Mouse (Mus musculus) cerebellum, adult 8-10 months (tissue): ENCODE results near the gene Lingo3.

Experiments used
- DNase-seq: peaks from one replicate; pipeline ENCODE4 v3.0.0; 2022

The Lingo3 gene

DNA sequence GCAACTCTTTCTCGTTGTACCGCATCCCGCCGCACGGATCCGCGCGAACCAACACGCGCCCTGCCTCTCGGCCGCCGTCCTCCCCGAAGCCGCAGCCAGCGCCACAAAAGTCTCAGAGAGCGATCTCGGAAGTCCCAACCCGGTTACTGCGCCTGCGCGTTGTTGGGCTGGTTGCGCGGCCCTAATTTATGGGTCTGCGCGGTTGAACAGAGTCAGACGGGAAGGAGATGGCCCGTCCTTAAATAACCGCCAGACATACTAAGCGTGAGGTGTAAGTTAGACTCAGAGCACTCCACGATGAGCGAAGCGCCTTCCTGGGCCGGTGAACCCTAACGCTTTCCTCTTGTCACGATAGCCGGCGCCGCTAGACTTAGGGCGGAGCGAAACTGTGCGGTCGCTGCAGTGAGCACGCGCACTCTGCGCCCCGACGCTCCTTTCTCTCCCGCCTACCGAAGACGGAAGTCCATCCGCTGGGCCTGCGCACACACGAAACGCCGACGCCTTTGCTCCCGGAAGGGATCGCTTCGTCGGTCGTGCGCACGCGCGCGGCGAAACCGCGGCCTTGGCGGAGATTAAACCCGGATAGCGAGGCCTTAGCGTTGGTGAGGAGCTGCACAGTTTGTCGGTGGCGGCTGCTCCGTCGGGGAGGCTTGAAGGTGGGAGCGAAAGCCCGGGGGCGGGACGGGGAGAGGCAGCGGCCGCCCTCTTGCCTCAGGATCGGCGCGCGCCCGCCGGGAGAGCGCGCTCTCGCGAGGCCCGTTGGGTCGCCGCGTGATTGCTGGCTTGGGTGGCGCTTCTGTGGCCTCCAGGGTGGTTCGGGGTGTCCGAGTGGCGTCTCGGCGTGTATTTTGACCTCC is 45.5 kb downstream of the Lingo3 start, which contains the start of the genes Sf3a2 and Plekhj1:
Gene Sf3a2 (plus strand): TSS at position 49 of the 857 bp plus-strand sequence.
Gene Plekhj1 (minus strand): TSS at position 477 of the 857 bp plus-strand sequence.
- DNase-seq = peak; percentile 97

DNA sequence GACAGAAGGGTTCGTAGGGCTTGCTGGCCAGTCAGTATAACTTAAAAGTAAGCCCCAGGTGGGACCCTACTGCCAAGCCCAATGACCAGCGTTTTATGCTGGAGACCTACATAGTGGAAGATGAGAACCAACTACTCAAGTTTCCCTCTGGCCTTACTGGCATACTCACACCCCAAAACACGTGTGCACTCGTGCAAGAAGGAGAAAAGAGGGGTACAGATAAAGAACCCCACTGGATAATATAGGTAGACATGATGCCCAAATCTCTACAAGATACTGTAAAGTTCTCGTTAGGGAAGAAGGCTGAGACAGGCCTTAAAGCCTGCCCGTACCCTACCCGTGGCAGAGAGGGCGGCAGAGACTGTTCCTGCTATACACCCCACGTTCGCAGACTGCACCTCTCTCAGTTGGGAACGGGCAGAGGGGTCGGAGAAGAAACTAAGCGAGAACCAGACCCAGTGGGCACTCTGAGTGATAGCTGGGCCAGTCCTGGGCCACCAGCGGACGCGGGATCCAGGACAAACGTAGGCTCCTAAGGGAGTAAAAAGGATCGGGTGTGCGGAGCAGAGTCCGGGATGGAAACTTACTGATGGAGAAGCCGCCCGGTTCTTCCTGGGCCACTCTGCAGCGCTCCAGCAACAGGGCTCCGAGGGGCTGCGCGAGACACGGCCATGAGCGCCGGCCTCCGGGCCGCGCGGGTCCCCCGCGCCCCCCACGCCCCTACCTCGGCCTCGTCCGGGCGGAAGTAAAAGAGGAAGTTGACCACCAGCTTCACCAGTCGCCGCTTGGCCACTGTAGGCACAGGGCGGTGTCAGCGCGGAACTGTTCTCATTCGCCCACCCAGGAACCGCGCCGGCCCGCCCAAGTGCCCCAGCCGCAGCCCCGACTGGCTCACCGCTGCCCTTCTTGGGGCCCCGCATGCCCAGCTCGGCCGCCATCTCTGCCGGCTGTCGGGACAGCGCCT is 46.4 kb downstream of the Lingo3 start:
- DNase-seq = no peak

DNA sequence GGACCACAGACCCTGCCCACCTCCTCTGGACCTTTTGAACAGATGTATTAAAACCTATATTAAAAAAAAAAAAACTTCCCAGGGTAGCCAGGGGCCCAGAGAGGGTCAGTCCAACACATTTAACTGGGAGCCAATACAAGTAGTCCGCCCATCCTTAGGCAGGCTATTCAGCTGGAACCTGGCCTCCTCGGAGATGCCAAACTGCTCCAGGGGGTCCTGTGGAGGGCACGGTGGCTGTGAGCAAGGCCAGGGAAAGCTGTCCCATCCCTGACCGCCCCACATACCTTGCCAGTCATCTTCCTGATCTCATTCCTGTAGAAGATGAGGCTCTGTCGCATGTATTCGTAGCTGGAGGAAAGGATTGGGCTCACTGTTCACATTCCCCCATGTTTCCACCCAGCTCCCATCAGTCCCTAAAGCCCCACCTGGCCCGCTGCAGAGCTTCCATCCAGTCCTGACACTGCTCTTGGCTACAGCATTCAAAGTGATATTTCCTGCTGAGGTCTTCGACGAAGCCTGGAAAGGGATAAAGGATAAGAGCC is 47.5 kb downstream of the Lingo3 start:
- no peak for DNase-seq

DNA sequence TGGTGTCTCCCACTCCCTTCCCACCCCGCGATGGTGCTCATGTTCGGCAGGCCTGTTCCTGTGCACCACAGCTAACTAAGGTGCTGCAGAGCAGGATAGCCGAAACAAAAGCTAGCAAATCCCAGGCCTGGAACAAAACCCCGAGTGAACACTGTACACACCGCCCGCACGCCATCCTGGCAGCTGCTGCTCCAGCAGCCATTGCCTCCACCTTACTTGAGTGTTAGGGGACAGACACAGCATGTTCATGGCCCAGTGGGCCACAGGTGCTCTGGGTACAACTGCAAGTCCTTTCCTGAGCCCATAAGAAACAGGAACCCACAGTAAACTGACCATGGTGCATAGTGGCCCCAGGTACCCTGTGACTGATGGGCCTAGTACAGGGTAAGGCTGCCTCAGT is 49.1 kb downstream of the Lingo3 start:
- no peak for DNase-seq

DNA sequence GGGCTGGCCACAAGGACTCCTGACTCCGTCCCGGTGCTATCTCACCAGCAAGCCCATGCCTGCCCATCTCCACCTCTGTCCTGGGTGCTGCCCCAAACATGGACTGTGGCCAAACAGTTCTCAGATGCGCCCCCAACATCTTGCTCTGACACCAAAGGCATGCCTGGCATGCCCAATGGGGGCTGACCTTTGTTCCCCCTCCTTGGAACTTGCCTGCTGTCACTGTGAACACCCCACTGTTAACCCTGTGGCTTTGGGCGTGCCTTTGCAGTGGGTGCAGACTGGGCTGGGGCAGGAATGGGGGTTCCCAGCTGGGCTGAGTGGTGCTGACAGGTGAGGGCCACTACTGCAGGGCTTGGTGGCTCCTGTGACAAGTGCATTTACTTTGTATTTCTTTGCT is 50.0 kb downstream of the Lingo3 start:
- DNase-seq = no peak

DNA sequence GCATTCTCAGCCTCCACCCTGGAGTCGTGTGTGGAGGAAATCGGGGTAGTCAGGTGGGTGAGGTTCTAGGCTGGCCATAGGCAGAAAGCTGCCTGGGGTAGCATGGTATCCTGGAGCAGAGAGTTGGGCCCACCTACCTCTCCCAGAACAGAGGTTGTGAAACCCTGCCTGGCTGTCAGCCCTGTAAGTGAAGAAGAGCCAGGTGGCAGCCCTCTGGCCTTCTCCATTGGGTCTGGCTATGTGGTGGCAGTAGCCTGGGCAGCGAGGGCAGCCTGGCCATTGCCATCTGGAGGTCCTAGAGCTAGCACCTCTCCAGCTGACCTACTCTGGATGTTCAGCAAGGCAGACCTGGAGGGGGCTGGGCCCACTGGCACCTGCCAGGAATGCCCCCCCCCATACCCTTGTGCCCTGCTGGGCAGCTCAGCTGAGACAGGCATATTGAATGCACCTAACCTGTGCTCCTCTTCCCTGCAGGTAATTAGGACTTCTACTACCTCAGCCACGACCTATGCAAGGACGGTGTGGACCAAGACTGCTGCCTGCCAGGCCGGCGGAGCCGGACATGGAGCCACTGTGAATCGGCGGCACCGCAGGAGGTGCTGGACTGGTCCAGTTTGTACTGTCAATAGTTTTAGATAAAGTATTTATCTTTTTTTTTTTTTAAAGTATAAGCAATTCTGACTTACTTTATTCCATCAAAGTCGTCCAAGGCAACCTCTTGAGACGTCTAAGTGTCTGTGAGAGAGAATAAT is 50.6 kb downstream of the Lingo3 start:
- DNase-seq = peak; percentile 69

DNA sequence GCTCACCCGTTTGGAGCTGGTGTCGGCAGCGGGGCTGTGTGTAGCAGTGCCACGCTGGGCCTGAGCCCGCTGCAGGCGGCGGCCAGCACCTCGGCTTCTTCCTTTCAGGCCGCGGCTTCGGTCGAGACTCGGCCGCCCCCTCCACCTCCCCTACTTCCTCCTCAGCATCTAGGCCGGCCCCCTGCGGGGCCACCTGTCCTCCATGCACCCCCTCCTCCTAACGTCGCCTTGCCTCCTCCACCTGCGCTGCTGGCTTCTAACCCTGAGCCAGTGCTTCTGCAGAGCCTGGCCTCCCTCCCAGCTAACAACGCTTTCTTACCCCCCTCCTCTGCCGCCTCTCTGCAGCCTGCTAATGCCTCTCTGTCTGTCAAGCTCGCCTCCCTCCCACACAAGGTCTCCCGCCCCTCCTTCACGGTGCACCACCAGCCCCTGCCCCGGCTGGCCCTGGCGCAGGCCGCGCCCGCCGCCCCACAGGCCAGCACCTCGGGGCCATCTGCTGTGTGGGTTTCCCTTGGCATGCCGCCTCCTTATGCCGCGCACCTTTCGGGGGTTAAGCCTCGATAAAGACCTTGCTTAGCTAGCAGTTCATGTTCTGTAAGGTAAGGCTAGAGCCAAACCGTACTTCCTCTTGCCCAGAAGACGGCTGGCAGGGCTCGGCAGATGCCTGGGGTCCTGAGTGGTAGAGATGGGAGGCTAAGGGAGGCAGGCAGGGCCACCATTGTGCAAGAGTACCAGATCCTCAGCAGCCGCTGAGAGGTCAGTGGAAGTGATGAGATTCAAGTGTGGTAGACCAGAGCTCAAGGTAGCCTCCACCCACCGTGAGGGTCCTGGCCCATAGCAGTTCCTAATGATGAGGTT is 51.4 kb downstream of the Lingo3 start:
- peak; percentile 75 for DNase-seq

DNA sequence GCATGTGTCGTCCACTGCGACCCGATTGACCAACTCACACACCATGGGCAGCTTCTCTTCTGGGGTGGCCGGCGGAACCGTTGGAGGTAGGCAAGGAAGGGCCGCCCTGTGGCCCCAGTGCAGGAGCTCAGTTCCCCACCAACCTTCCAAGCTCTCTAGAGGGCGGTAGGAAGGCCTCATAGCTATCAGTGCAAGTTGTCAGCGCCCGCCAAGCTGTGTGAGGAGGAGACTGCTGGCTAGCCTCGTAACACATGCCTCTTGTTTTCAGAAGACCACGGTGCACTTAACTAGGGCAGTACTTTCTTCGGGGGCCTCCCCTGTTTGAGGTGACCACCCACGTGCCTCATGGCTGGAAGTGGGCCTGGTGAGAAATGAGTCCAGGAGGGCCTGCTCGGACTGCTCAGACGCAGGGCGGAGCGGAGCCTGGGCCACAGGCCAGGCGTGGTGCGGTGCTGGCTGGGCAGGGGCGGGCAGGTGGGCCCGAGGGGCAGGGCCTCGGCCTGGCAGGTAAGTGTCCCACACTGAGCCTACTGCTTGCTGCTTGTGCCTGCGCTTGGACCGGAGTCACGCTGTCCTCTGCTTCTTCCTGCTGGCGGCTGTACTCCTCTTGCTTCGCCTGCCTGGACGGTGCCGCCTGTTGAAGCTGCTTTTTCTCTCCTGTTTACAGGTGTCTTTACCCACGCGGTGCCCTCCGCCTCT is 52.2 kb downstream of the Lingo3 start:
- DNase-seq = peak; percentile 60

DNA sequence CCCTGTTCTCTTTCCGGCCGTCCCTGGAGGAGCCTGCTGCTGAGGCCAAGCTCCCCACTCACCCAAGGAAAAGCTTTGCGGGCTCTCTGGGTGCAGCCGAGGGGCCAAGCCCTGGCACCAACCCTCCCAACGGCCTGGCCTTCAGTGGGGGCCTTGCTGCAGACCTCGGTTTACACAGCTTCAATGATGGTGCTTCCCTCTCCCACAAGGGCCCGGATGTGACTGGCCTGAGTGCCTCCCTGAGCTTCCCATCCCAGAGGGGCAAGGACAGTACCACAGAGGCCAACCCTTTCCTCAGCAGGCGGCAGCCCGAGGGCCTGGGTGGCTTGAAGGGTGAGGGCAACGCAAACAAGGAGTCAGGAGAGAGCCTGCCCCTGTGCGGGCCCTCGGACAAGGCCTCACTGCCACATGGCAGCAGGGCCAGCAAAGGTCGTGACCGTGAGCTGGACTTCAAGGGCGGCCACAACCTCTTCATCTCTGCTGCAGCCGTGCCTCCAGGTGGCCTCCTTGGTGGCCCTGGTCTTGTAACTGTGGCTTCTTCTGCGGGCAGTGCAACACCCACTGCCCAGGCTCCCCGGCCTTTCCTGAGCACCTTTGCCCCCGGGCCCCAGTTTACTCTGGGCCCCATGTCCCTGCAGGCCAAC is 53.0 kb downstream of the Lingo3 start:
- DNase-seq = no peak

DNA sequence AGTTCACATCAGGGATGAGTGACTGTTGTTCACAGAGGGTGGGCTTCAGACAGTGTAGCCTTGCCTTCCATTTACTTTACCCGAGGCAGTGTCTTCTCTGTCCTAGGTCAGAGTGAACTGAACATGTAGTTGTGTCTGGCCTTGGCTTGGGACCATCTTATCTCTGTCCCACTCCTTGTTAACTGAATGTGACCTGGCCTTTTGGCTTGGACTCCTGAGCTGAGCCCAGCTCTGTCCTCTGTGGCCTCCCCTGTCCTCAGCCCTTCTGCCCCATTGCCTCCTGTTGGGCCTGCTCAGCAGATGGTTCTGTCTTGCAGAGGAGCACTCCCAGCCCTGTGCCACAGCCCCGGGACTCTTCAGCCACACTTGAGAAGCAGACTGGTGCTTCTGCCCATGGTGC is 56.3 kb downstream of the Lingo3 start:
- DNase-seq = no peak

DNA sequence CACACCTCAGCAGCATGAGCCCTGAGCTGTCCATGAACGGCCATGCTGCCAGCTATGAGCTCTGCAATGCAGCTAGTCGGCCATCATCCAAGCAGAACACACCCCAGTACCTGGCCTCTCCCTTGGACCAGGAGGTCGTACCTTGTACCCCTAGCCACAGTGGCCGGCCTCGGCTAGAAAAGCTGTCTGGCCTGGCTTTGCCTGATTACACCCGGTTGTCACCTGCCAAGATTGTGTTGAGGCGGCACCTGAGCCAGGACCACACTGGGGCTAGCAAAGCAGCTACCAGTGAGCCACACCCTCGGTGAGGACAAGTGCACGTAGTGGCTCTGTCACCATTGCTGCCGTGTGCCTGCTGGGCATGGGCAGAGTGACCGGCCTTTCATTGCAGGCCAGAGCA is 57.9 kb downstream of the Lingo3 start:
- no peak for DNase-seq

DNA sequence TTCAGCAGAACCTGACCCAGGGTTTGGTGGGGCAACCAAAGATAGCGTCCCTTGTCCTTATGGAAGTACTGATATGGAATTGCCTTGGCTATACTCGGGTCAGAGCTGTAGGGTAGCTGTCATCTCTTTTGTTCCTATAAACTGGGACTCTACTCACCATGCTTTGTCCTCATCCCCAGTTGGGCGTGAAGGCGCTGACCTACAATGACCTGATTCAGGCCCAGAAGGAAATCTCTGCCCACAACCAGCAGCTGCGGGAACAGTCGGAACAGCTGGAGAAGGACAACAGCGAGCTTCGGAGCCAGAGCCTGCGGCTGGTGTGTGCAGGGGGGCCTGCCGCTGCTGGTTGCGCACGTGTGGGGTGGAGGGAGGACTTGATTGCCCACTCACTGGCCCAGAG is 59.0 kb downstream of the Lingo3 start:
- no peak for DNase-seq

DNA sequence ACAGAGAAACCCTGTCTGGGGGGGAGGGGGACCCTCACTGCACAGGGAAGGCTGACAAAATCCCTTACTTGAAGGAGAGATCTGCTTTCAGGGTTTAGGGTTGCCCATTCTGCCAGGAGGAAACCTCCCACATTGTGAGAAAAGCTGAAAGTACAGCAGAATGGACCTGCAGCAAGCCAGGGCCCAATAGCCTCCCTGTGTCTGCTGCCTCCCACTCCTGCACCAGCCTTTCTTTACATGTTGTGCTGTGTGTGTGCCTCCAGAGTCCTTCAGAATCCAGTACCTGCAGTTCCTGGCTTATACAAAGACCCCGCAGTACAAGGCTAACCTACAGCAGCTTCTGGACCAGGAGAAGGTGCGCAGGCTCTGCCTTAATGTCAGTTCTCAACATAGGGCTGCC is 59.5 kb downstream of the Lingo3 start:
- DNase-seq = no peak
